Mouse (Mus musculus) heart, postnatal 10 days (tissue): ENCODE measurements around the gene C2cd3. TPM values are rescaled to one million over a fixed set of nuclear protein-coding genes. Genes with fewer than 3 reads are reported as not detected.

Experiments
- total RNA-seq, 2 experiments: library from RNA; stranded (reverse); gene quantifications; 2 replicates each; pipeline ENCODE4 v1.2.3; 2021

C2cd3 gene
- total RNA-seq, 2 experiments from 2014 or later = 11.2 to 13.1 TPM

Other genes with a start within 250 kb of the C2cd3 start
- gene Lipt2, start 213.0 kb upstream of the C2cd3 start, total RNA-seq = 1 to 10 TPM; 4.4 to 5.0 TPM
- 1 to 10 TPM in 1 of 2 experiments, under 1 TPM in 1; 0.99 to 2.0 TPM for gene Kcne3, start 195.7 kb upstream of the C2cd3 start, total RNA-seq
- gene Pgm2l1, start 144.8 kb upstream of the C2cd3 start, total RNA-seq = 1 to 10 TPM; 6.9 to 7.0 TPM
- gene P4ha3, start 86.7 kb upstream of the C2cd3 start, total RNA-seq = 1 to 10 TPM; 1.9 to 3.3 TPM
- gene Ppme1, start 74 bp downstream of the C2cd3 start, total RNA-seq = 10 to 100 TPM; 43.5 to 44.8 TPM
- gene Ucp3, start 100.8 kb downstream of the C2cd3 start, total RNA-seq = 100 to 1,000 TPM in 1 of 2 experiments, 10 to 100 TPM in 1; 62.7 to 107 TPM
- gene Ucp2, start 121.1 kb downstream of the C2cd3 start, total RNA-seq = 100 to 1,000 TPM; 835 to 891 TPM
- gene Dnajb13, start 142.7 kb downstream of the C2cd3 start, total RNA-seq = not detected
- 10 to 100 TPM in 1 of 2 experiments, 1 to 10 TPM in 1; 8.4 to 15.3 TPM for gene Coa4, start 164.8 kb downstream of the C2cd3 start, total RNA-seq
- gene Rab6a, start 235.2 kb downstream of the C2cd3 start, total RNA-seq = 10 to 100 TPM; 77.2 to 78.6 TPM
- gene Mrpl48, start 236.1 kb downstream of the C2cd3 start, total RNA-seq = 10 to 100 TPM; 70.3 to 70.4 TPM